Mouse (Mus musculus): ENCODE data around the gene Olfr313.

- TF ChIP-seq POLR2A (IDR thresholded peaks at IDR 0.05; ENCODE audit: borderline replicate concordance, extremely low read depth, low read depth, low read length) (no peak), CTCF (IDR thresholded peaks at IDR 0.05; ENCODE audit: insufficient read depth, low read length) (no peak)
Observed at GRCm38 (mm10) chr11:58784182-58784581, 30.6 kb upstream of the Olfr313 start.

Measured in lung, adult 2 months (tissue).